Mouse (Mus musculus): ENCODE results near the gene Ski. TPM values are rescaled to one million over a fixed set of nuclear protein-coding genes. Genes with fewer than 3 reads are reported as not detected.

Ski gene
- polyA plus RNA-seq, 1 experiment from 2014 or later, result 15.8 TPM

DNA sequence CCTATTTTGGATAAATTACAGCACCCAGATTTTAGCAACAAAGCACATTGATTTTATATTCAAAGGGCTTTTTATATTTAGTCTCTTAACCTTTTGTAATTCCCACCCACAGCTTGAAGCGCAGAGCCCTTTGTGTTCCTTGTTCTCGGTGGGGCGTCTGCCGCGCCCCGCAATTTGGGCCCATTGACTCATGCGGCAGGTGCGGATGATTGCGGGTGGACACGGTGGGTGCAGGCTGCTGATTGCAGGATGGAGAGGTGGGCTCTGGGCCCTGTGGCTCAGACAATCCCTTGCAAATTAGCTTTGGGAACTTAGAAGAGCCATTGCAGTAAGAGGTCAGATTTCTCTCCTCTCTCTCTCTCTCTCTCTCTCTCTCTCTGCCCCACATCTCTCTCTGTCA lies 104.1 kb downstream of the Ski start:
- 91% methylated on average over 10 of the region's 10 CpGs for WGBS
- Histone ChIP-seq H3K27ac (ENCODE audit: low read length) (no peak overlapping the region), H3K36me3 (ENCODE audit: control insufficient read depth, insufficient read depth, low read length) (no peaks in the 10 kb centered on the region), H3K9ac (ENCODE audit: low read length) (no peak overlapping the region), H3K9me3 (ENCODE audit: control insufficient read depth, low read length) (no peaks in the 10 kb centered on the region), H3K4me3 (ENCODE audit: low read length) (no peak overlapping the region), H3K27me3 (ENCODE audit: control insufficient read depth, insufficient read depth, low read depth, low read length) (no peaks in the 10 kb centered on the region), H3K4me2 (ENCODE audit: low read depth, low read length) (no peak overlapping the region), H3K4me1 (replicated peaks; ENCODE audit: control insufficient read depth, insufficient read depth, low read length) (peaks cover 38% of the 10 kb centered on the region)
- ATAC-seq (ENCODE audit: low read depth), result no peak

GRCm38 (mm10) chr4:155117396-155117978 lies 104.9 kb downstream of the Ski start:
- WGBS, result 76% methylated on average over 6 of the region's 6 CpGs
- H3K36me3 ChIP-seq (ENCODE audit: control insufficient read depth, insufficient read depth, low read length), result no peaks in the 10 kb centered on the region
- no peak overlapping the region for H3K4me2 ChIP-seq (ENCODE audit: low read depth, low read length)
- H3K4me1 ChIP-seq (replicated peaks; ENCODE audit: control insufficient read depth, insufficient read depth, low read length), result peaks cover 32% of the 10 kb centered on the region
- no peaks in the 10 kb centered on the region for H3K27me3 ChIP-seq (ENCODE audit: control insufficient read depth, insufficient read depth, low read depth, low read length)
- H3K27ac ChIP-seq (ENCODE audit: low read length), result no peak overlapping the region
- H3K9me3 ChIP-seq (ENCODE audit: control insufficient read depth, low read length), result no peaks in the 10 kb centered on the region
- no peak overlapping the region for H3K4me3 ChIP-seq (ENCODE audit: low read length)
- no peak for ATAC-seq (ENCODE audit: low read depth)
- H3K9ac ChIP-seq (ENCODE audit: low read length), result no peak overlapping the region

DNA sequence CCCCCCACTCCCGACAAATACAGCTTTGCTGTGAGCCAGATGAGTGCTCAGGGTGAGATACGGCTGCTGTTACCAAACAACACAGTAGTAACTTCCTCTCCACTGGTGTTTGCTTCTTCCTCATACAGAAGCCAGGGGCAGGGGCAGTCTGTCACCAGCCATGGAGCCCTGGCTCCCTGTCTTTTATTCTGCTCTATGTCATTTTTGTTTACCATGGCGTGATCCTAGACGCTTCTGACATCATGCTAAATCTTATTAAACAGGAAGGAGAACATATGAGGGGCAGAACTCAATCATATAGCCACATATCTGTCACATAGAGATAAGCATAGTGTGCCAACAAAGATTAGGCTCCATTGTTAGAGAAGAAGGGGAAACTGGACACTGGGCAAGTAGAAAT lies 105.8 kb downstream of the Ski start:
- H3K4me3 ChIP-seq (ENCODE audit: low read length), result no peak overlapping the region
- no peaks in the 10 kb centered on the region for H3K27me3 ChIP-seq (ENCODE audit: control insufficient read depth, insufficient read depth, low read depth, low read length)
- H3K36me3 ChIP-seq (ENCODE audit: control insufficient read depth, insufficient read depth, low read length), result no peaks in the 10 kb centered on the region
- ATAC-seq (ENCODE audit: low read depth), result no peak
- H3K9ac ChIP-seq (ENCODE audit: low read length), result no peak overlapping the region
- 65% methylated on average over 4 of the region's 4 CpGs for WGBS
- no peaks in the 10 kb centered on the region for H3K9me3 ChIP-seq (ENCODE audit: control insufficient read depth, low read length)
- H3K4me2 ChIP-seq (ENCODE audit: low read depth, low read length), result no peak overlapping the region
- H3K27ac ChIP-seq (ENCODE audit: low read length), result no peak overlapping the region
- H3K4me1 ChIP-seq (replicated peaks; ENCODE audit: control insufficient read depth, insufficient read depth, low read length), result peaks cover 23% of the 10 kb centered on the region

GRCm38 (mm10) chr4:155113766-155114410 lies 108.5 kb downstream of the Ski start:
- H3K27ac ChIP-seq (ENCODE audit: low read length), result peak overlapping the region; percentile 36
- 55% methylated on average over 8 of the region's 8 CpGs for WGBS

GRCm38 (mm10) chr4:155109471-155109870 lies 112.9 kb downstream of the Ski start:
- Histone ChIP-seq H3K9ac (ENCODE audit: low read length) (0 out of 2 replicates have a peak overlapping the region, but pooled peaks have one; percentile 21), H3K4me1 (replicated peaks; ENCODE audit: control insufficient read depth, insufficient read depth, low read length) (peaks cover 9% of the 10 kb centered on the region), H3K4me3 (ENCODE audit: low read length) (no peak overlapping the region), H3K9me3 (ENCODE audit: control insufficient read depth, low read length) (no peaks in the 10 kb centered on the region), H3K4me2 (ENCODE audit: low read depth, low read length) (no peak overlapping the region), H3K27ac (ENCODE audit: low read length) (no peak overlapping the region), H3K27me3 (ENCODE audit: control insufficient read depth, insufficient read depth, low read depth, low read length) (no peaks in the 10 kb centered on the region), H3K36me3 (ENCODE audit: control insufficient read depth, insufficient read depth, low read length) (no peaks in the 10 kb centered on the region)
- WGBS, result 46% methylated on average over 5 of the region's 5 CpGs
- no peak for ATAC-seq (ENCODE audit: low read depth)

More at GRCm38 (mm10) chr4:155113766-155114410, 108.5 kb downstream of the Ski start:
- H3K27me3 ChIP-seq (ENCODE audit: control insufficient read depth, insufficient read depth, low read depth, low read length), result no peaks in the 10 kb centered on the region
- H3K9me3 ChIP-seq (ENCODE audit: control insufficient read depth, low read length), result no peaks in the 10 kb centered on the region
- H3K9ac ChIP-seq (ENCODE audit: low read length), result peak overlapping the region; percentile 15; the same call in 1 of the 2 replicates
- H3K4me2 ChIP-seq (ENCODE audit: low read depth, low read length), result no peak overlapping the region
- ATAC-seq (ENCODE audit: low read depth), result peak; percentile 46; the same call in 1 of the 2 replicates
- H3K36me3 ChIP-seq (ENCODE audit: control insufficient read depth, insufficient read depth, low read length), result no peaks in the 10 kb centered on the region
- no peak overlapping the region for H3K4me3 ChIP-seq (ENCODE audit: low read length)
- H3K4me1 ChIP-seq (replicated peaks; ENCODE audit: control insufficient read depth, insufficient read depth, low read length), result peaks cover 9% of the 10 kb centered on the region

DNA sequence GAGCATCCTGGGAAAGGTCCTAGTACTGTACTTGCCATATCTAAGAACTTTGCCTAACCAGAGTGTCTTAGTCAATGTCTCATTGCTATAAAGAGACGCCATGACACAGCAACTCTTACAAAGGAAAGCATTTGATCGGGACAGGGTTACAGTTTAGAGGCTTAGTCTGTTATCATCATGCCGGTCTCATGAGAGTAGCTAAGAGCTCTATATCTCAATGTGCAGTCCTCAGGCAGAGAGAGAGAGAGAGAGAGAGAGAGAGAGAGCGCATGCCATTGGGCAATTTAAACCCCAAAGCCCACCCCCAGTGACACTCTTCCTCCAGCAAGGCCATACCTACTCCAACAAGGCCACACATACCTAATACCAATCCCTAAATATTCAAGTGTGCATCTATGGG lies 114.5 kb downstream of the Ski start:
- WGBS, result 84% methylated on average over 4 of the region's 4 CpGs
- no peak overlapping the region for H3K4me3 ChIP-seq (ENCODE audit: low read length)
- H3K4me1 ChIP-seq (replicated peaks; ENCODE audit: control insufficient read depth, insufficient read depth, low read length), result no peaks in the 10 kb centered on the region; the same call in 1 of the 2 replicates
- H3K4me2 ChIP-seq (ENCODE audit: low read depth, low read length), result no peak overlapping the region
- H3K27me3 ChIP-seq (ENCODE audit: control insufficient read depth, insufficient read depth, low read depth, low read length), result no peaks in the 10 kb centered on the region
- H3K27ac ChIP-seq (ENCODE audit: low read length), result no peak overlapping the region
- H3K9ac ChIP-seq (ENCODE audit: low read length), result no peak overlapping the region
- no peaks in the 10 kb centered on the region for H3K36me3 ChIP-seq (ENCODE audit: control insufficient read depth, insufficient read depth, low read length)
- no peaks in the 10 kb centered on the region for H3K9me3 ChIP-seq (ENCODE audit: control insufficient read depth, low read length)
- no peak for ATAC-seq (ENCODE audit: low read depth)

Other genes starting within 250 kb of the Ski start
- 11.4 and 14.9 TPM in 2 replicates for gene Plch2, start 165.8 kb downstream of the Ski start, polyA plus RNA-seq (2015; fragmentation: Nextera tagmentation; extraction: Ambion mirVana)
- 26.8 and 27.4 TPM in 2 replicates for gene Pex10, start 155.6 kb downstream of the Ski start, polyA plus RNA-seq (2015; fragmentation: Nextera tagmentation; extraction: Ambion mirVana)
- 150 and 157 TPM in 2 replicates for gene Rer1, start 136.2 kb downstream of the Ski start, polyA plus RNA-seq (2015; fragmentation: Nextera tagmentation; extraction: Ambion mirVana)
- 6.3 and 6.9 TPM in 2 replicates for gene Morn1, start 136.0 kb downstream of the Ski start, polyA plus RNA-seq (2015; fragmentation: Nextera tagmentation; extraction: Ambion mirVana)
- 78.6 and 79.6 TPM in 2 replicates for gene Faap20, start 27.2 kb upstream of the Ski start, polyA plus RNA-seq (2015; fragmentation: Nextera tagmentation; extraction: Ambion mirVana)
- gene Prkcz, start 138.8 kb upstream of the Ski start, polyA plus RNA-seq (2015; fragmentation: Nextera tagmentation; extraction: Ambion mirVana), result 20.6 and 21.1 TPM in 2 replicates
- 0.08 and 0.16 TPM in 2 replicates for gene Gabrd, start 175.5 kb upstream of the Ski start, polyA plus RNA-seq (2015; fragmentation: Nextera tagmentation; extraction: Ambion mirVana)
- 2.8 and 3.0 TPM in 2 replicates for gene Cfap74, start 186.6 kb upstream of the Ski start, polyA plus RNA-seq (2015; fragmentation: Nextera tagmentation; extraction: Ambion mirVana)
- 0.40 and 0.72 TPM in 2 replicates for gene Tmem52, start 246.5 kb upstream of the Ski start, polyA plus RNA-seq (2015; fragmentation: Nextera tagmentation; extraction: Ambion mirVana)

Measured in lung, embryonic 16.5 days (tissue).